Mouse (Mus musculus) embryonic fibroblast, embryonic 13.5 days (primary cell): ENCODE results near the gene Kl.

Source experiments
- CTCF ChIP-seq: IDR thresholded peaks from 2 replicates; pipeline ENCODE4 v1.5.1; 2011; ENCODE audit warnings: mild to moderate bottlenecking, control low read depth, low read length, moderate library complexity, borderline replicate concordance; ENCODE audit not compliant: insufficient read depth
- POLR2A ChIP-seq: IDR thresholded peaks from 2 replicates; pipeline ENCODE4 v1.6.1; 2011; ENCODE audit warnings: low read depth, mild to moderate bottlenecking, control low read depth, low read length, moderate library complexity

- TF ChIP-seq CTCF (no peak), POLR2A (no peak)
Observed at GRCm38 (mm10) chr5:150917131-150917858, 35.1 kb upstream of the Kl start.
